Mouse (Mus musculus): ENCODE measurements around the gene Cpeb3. TPM values are rescaled to one million over a fixed set of nuclear protein-coding genes. Genes with fewer than 3 reads are reported as not detected.

Cpeb3 gene
- polyA plus RNA-seq, 1 experiment from 2014 or later = 1.3 TPM

DNA sequence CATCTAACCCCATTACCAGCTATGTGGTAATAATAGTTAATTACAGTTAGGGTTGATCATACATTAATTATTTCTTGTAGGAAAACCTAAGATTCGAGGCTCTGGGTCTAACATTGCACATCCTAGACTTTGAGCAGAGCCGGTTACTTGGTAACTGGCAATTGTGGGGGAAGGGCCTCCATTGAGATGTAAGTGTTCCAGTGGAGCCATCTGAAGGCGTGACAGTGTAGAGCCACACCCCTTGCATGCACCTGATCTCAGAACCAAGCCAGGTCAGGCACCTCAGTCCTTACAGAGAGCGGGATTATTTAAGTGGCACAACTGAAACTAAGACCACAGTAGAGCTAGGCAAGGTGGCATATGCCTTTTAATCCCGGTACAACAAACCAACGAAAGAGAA lies 194.9 kb downstream of the Cpeb3 start:
- Histone ChIP-seq H3K4me2 (replicated peaks; ENCODE audit: low read depth, low read length) (no peak overlapping the region), H3K4me3 (ENCODE audit: low read length) (no peak overlapping the region), H3K9ac (replicated peaks; ENCODE audit: low read length) (no peak overlapping the region), H3K27ac (ENCODE audit: low read length) (no peak overlapping the region), H3K9me3 (ENCODE audit: low read length) (0 out of 2 replicates have a peak, but pooled peaks cover 11% of the 10 kb centered on the region), H3K27me3 (ENCODE audit: insufficient read depth, low read length) (no peaks in the 10 kb centered on the region), H3K36me3 (ENCODE audit: insufficient read depth, low read length) (peaks cover 41% of the 10 kb centered on the region), H3K4me1 (ENCODE audit: insufficient read depth, low read length) (0 out of 2 replicates have a peak, but pooled peaks cover 4% of the 10 kb centered on the region)
- ATAC-seq (ENCODE audit: low FRiP score, low TSS enrichment) = no peak
- 93% methylated on average over 6 of the region's 6 CpGs for WGBS

DNA sequence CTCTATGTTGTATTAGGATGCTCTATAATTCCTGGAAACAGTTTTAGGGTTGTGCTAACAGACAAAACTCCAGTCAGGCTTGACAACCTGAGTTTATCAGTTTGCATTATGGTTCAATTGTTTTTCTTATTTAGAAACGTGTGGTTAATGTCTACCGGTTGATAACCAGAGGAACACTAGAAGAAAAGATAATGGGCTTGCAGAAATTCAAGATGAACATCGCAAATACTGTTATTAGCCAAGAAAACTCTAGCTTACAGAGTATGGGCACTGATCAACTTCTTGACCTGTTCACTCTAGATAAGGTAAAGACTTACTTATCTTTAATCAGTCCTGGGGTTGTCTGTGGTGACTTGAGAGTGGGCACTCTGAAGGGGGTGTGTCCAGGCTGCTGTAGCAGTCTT lies 198.5 kb downstream of the Cpeb3 start:
- H3K36me3 ChIP-seq (ENCODE audit: insufficient read depth, low read length) = peaks cover 57% of the 10 kb centered on the region
- no peak for ATAC-seq (ENCODE audit: low FRiP score, low TSS enrichment)
- no peaks in the 10 kb centered on the region for H3K27me3 ChIP-seq (ENCODE audit: insufficient read depth, low read length)
- H3K4me1 ChIP-seq (ENCODE audit: insufficient read depth, low read length) = no peaks in the 10 kb centered on the region
- H3K27ac ChIP-seq (ENCODE audit: low read length) = no peak overlapping the region
- H3K4me3 ChIP-seq (ENCODE audit: low read length) = no peak overlapping the region
- no peak overlapping the region for H3K9ac ChIP-seq (replicated peaks; ENCODE audit: low read length)
- H3K9me3 ChIP-seq (ENCODE audit: low read length) = no peaks in the 10 kb centered on the region
- 90% methylated on average over 3 of the region's 3 CpGs for WGBS
- H3K4me2 ChIP-seq (replicated peaks; ENCODE audit: low read depth, low read length) = no peak overlapping the region

DNA sequence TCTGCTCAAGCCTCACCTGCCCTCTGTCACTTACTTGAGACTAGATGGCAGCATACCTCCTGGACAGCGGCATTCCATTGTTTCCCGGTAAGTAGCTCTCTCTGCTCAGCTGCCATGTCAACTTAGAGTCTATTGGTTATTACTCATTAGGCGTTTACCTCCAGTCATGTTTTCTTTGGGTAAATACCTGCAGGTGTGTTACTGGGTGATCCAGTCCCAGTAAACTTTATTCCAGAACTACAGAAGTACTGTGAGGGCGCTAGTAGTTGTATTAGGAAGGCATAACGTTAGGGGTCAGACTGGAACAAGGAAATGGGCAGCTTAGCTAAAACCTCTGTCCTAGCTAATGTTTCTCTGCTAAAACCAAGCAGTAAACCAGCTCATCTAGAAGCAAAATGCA lies 203.8 kb downstream of the Cpeb3 start:
- ATAC-seq (ENCODE audit: low FRiP score, low TSS enrichment) = no peak
- H3K9me3 ChIP-seq (ENCODE audit: low read length) = no peaks in the 10 kb centered on the region
- 91% methylated on average over 5 of the region's 5 CpGs for WGBS
- H3K9ac ChIP-seq (replicated peaks; ENCODE audit: low read length) = no peak overlapping the region
- no peak overlapping the region for H3K27ac ChIP-seq (ENCODE audit: low read length)
- H3K4me1 ChIP-seq (ENCODE audit: insufficient read depth, low read length) = no peaks in the 10 kb centered on the region
- H3K4me2 ChIP-seq (replicated peaks; ENCODE audit: low read depth, low read length) = no peak overlapping the region
- H3K27me3 ChIP-seq (ENCODE audit: insufficient read depth, low read length) = no peaks in the 10 kb centered on the region
- no peak overlapping the region for H3K4me3 ChIP-seq (ENCODE audit: low read length)
- H3K36me3 ChIP-seq (ENCODE audit: insufficient read depth, low read length) = peaks cover 50% of the 10 kb centered on the region

Other genes with a start within 250 kb of the Cpeb3 start
- 74.4 and 79.8 TPM in 2 replicates for gene March5, start 1.1 kb downstream of the Cpeb3 start, polyA plus RNA-seq (2015; fragmentation: Nextera tagmentation; extraction: Ambion mirVana)
- gene Ide, start 129.3 kb upstream of the Cpeb3 start, polyA plus RNA-seq (2015; fragmentation: Nextera tagmentation; extraction: Ambion mirVana) = 55.8 and 58.2 TPM in 2 replicates
- 57.1 and 61.4 TPM in 2 replicates for gene Kif11, start 167.8 kb upstream of the Cpeb3 start, polyA plus RNA-seq (2015; fragmentation: Nextera tagmentation; extraction: Ambion mirVana)
- 16.2 and 17.9 TPM in 2 replicates for gene Hhex, start 226.2 kb upstream of the Cpeb3 start, polyA plus RNA-seq (2015; fragmentation: Nextera tagmentation; extraction: Ambion mirVana)

All from kidney, embryonic 16.5 days (tissue).